Comparison of ENCODE assay signal across 8 mouse cellular contexts in genomic region chr2:18688286-18688685, GRCm38 (mm10). TPM values are rescaled to one million over a fixed set of nuclear protein-coding genes. Genes with fewer than 3 reads are reported as not detected.
DNase-seq lines count a peak whose midpoint lies in the region; ATAC-seq lines count a peak whose summit lies in the region.

No protein-coding gene starts in this region.

- H3K9ac ChIP-seq in kidney, embryonic 14.5 days (ENCODE audit: low read depth, low read length) = no peak overlapping the region
- H3K9ac ChIP-seq in midbrain, embryonic 15.5 days = no peak overlapping the region

- ATAC-seq in kidney, embryonic 14.5 days (ENCODE audit: low FRiP score, low TSS enrichment) = no peak
- ATAC-seq in midbrain, embryonic 15.5 days (replicated peaks) = no peak

- 4% methylated on average over 6 of the region's 6 CpGs for WGBS in kidney, embryonic 14.5 days
- WGBS in embryonic facial prominence, embryonic 10.5 days = 3% methylated on average over 6 of the region's 6 CpGs
- WGBS in midbrain, embryonic 15.5 days = 6% methylated on average over 6 of the region's 6 CpGs

- no peak overlapping the region for H3K27ac ChIP-seq in kidney, embryonic 14.5 days (ENCODE audit: low read depth, low read length)
- no peak overlapping the region for H3K27ac ChIP-seq in embryonic facial prominence, embryonic 10.5 days (replicated peaks)
- H3K27ac ChIP-seq in midbrain, embryonic 15.5 days = no peak overlapping the region

- H3K4me3 ChIP-seq in kidney, embryonic 14.5 days (ENCODE audit: low read length) = peak overlapping the region; percentile 45
- peak overlapping the region; percentile 64 for H3K4me3 ChIP-seq in embryonic facial prominence, embryonic 10.5 days
- peak overlapping the region; percentile 44 for H3K4me3 ChIP-seq in midbrain, embryonic 15.5 days

- DNase-seq in kidney, adult 18-20 months = no peak
- no peak for DNase-seq in embryonic facial prominence, embryonic 10.5 days (ENCODE audit: low spot score)
- DNase-seq in induced T-regulatory cell, adult 2 months (ENCODE audit: low read depth) = peak; percentile 49
- DNase-seq in T-cell, adult 2 months (ENCODE audit: low spot score) = no peak
- DNase-seq in thymus, postnatal 4 days = no peak
- DNase-seq in cerebellum, postnatal 10 days = no peak

- peak overlapping the region; percentile 85; the same call in 1 of the 2 replicates for H3K4me2 ChIP-seq in kidney, embryonic 14.5 days (replicated peaks; ENCODE audit: low read depth, low read length)
- H3K4me2 ChIP-seq in midbrain, embryonic 15.5 days = peak overlapping the region; percentile 74

- peaks cover 10% of the 10 kb centered on the region for H3K4me1 ChIP-seq in kidney, embryonic 14.5 days (ENCODE audit: control insufficient read depth, insufficient read depth, low read length)
- H3K4me1 ChIP-seq in embryonic facial prominence, embryonic 10.5 days = peaks cover 21% of the 10 kb centered on the region
- H3K4me1 ChIP-seq in midbrain, embryonic 15.5 days = peaks cover 21% of the 10 kb centered on the region

- no peaks in the 10 kb centered on the region for H3K9me3 ChIP-seq in kidney, embryonic 14.5 days (ENCODE audit: control insufficient read depth, low read length)
- H3K9me3 ChIP-seq in embryonic facial prominence, embryonic 10.5 days = no peaks in the 10 kb centered on the region
- no peaks in the 10 kb centered on the region for H3K9me3 ChIP-seq in midbrain, embryonic 15.5 days

- peaks cover 69% of the 10 kb centered on the region for H3K27me3 ChIP-seq in kidney, embryonic 14.5 days (ENCODE audit: control insufficient read depth, insufficient read depth, low read length)
- peaks cover 100% of the 10 kb centered on the region for H3K27me3 ChIP-seq in embryonic facial prominence, embryonic 10.5 days (replicated peaks; ENCODE audit: low read depth, poor library complexity, severe bottlenecking)
- H3K27me3 ChIP-seq in midbrain, embryonic 15.5 days (replicated peaks) = peaks cover 55% of the 10 kb centered on the region

- peaks cover 13% of the 10 kb centered on the region for H3K36me3 ChIP-seq in kidney, embryonic 14.5 days (ENCODE audit: control insufficient read depth, insufficient read depth, low read length)
- peaks cover 13% of the 10 kb centered on the region for H3K36me3 ChIP-seq in embryonic facial prominence, embryonic 10.5 days (replicated peaks)
- peaks cover 8% of the 10 kb centered on the region; the same call in 1 of the 2 replicates for H3K36me3 ChIP-seq in midbrain, embryonic 15.5 days (replicated peaks)

RNA-seq across cellular contexts. Expression of gene Spag6, which starts 5.5 kb away (rescaled TPM):
- polyA plus RNA-seq in kidney, embryonic 14.5 days (2014; fragmentation: Nextera tagmentation; extraction: Ambion mirVana) = 0.07 and 0.09 TPM in 2 replicates
- 0.25 and 0.31 TPM in 2 replicates for polyA plus RNA-seq in embryonic facial prominence, embryonic 10.5 days (2016; fragmentation: Nextera tagmentation; extraction: Ambion mirVana)
- 0.14 and 0.17 TPM in 2 replicates for polyA plus RNA-seq in midbrain, embryonic 15.5 days (2015; fragmentation: Nextera tagmentation; extraction: Ambion mirVana)

RNA-seq across cellular contexts. Expression of gene Bmi1, which starts 11.5 kb away (rescaled TPM):
- 34.7 and 44.1 TPM in 2 replicates for polyA plus RNA-seq in kidney, embryonic 14.5 days (2014; fragmentation: Nextera tagmentation; extraction: Ambion mirVana)
- 26.3 and 26.6 TPM in 2 replicates for polyA plus RNA-seq in embryonic facial prominence, embryonic 10.5 days (2016; fragmentation: Nextera tagmentation; extraction: Ambion mirVana)
- polyA plus RNA-seq in midbrain, embryonic 15.5 days (2015; fragmentation: Nextera tagmentation; extraction: Ambion mirVana) = 22.0 and 25.0 TPM in 2 replicates

RNA-seq across cellular contexts. Expression of gene Commd3, which starts 16.1 kb away (rescaled TPM):
- 215 and 264 TPM in 2 replicates for polyA plus RNA-seq in kidney, embryonic 14.5 days (2014; fragmentation: Nextera tagmentation; extraction: Ambion mirVana)
- 99.3 and 116 TPM in 2 replicates for polyA plus RNA-seq in embryonic facial prominence, embryonic 10.5 days (2016; fragmentation: Nextera tagmentation; extraction: Ambion mirVana)
- 179 and 185 TPM in 2 replicates for polyA plus RNA-seq in midbrain, embryonic 15.5 days (2015; fragmentation: Nextera tagmentation; extraction: Ambion mirVana)
